Mouse (Mus musculus) ES-E14 (cell line): ENCODE data around the gene Gm15557.

ENCODE experiments used
- HCFC1 ChIP-seq: IDR thresholded peaks from 2 replicates; pipeline ENCODE4 v1.6.1; 2012; ENCODE audit warnings: low read length, inconsistent platforms, borderline replicate concordance; ENCODE audit not compliant: insufficient read depth
- MAFK ChIP-seq: IDR thresholded peaks from 2 replicates; pipeline ENCODE4 v1.6.1; 2014; ENCODE audit warnings: mild to moderate bottlenecking, low read depth, low read length, inconsistent platforms; ENCODE audit not compliant: insufficient read depth
- ZNF384 ChIP-seq: IDR thresholded peaks from 2 replicates; pipeline ENCODE4 v1.6.1; 2012; ENCODE audit warnings: low read depth, low read length, inconsistent platforms

DNA sequence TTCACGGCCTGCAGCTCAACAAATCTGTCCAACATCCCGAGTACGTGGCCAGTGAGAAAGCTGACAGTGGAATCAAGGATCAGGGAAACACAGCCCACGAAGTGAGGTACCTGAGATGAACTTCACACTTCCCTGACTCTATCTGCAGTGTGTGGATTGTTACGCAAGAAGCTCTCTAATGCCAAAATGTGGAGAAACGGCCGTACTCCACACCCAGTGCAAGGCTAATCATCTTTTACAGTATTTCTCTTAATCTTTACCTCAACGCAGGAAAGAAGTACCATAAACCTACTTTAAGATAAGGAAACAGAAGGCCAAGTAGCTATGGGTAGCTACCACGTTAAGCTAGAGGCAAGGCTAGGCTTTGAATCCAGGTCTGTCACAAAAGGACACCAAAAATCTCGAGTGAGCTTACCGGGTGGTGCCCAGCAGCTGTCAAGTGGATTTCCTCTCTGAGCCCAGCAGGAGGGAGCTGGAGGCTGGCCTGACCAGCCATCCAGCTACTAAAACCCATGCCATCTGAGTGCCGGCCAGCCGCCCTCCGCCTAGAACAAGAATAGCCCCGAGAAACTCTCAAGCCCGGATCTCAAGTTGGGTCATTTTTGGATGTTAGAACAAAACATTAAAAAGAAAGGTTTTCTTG lies 37.4 kb upstream of the Gm15557 start:
- TF ChIP-seq ZNF384 (no peak), HCFC1 (no peak), MAFK (no peak)
